Mouse (Mus musculus) lung, postnatal 0 days (tissue): ENCODE measurements at regions not wholly inside any gene's neighbourhood (a gene's known extent, or its start where the extent isn't known, plus 50 kb on each side); places are given as distances from the start of the nearest gene placed in this dataset.

Experiments
- ATAC-seq: fragments of 200-750 bp; cut with Nextera tagmentation; 2 replicates; pipeline ENCODE4 v1.8.0; 2017; ENCODE audit warnings: moderate library complexity
- DNase-seq: peaks from one replicate; pipeline ENCODE4 v3.0.0-alpha.2; 2016; ENCODE audit warnings: low spot score
- H3K27ac ChIP-seq: fragments of 300-500 bp; sonication (generic); 2 replicates; pipeline ENCODE4 v1.5.1; 2014; ENCODE audit warnings: antibody characterized with exemption, mild to moderate bottlenecking, low read length, mixed read lengths
- H3K27me3 ChIP-seq: fragments of 300-500 bp; sonication (generic); replicated peaks from 2 replicates; pipeline ENCODE4 v1.6.1; 2014; ENCODE audit warnings: low read length, mixed read lengths; ENCODE audit not compliant: insufficient read depth
- H3K36me3 ChIP-seq: fragments of 300-500 bp; sonication (generic); 2 replicates; pipeline ENCODE4 v1.6.1; 2014; ENCODE audit warnings: low read length, mixed read lengths; ENCODE audit not compliant: insufficient read depth
- H3K4me1 ChIP-seq: fragments of 300-500 bp; sonication (generic); 2 replicates; pipeline ENCODE4 v1.6.1; 2014; ENCODE audit warnings: antibody characterized with exemption, low read depth, low read length, mixed read lengths; ENCODE audit not compliant: insufficient read depth
- H3K4me2 ChIP-seq: fragments of 300-500 bp; sonication (generic); replicated peaks from 2 replicates; pipeline ENCODE4 v1.6.1; 2014; ENCODE audit warnings: low read depth, mild to moderate bottlenecking, low read length, moderate library complexity, mixed read lengths
- H3K4me3 ChIP-seq: fragments of 300-500 bp; sonication (generic); 2 replicates; pipeline ENCODE4 v1.5.1; 2014; ENCODE audit warnings: low read depth, low read length
- H3K9ac ChIP-seq: fragments of 300-500 bp; sonication (generic); replicated peaks from 2 replicates; pipeline ENCODE4 v1.6.1; 2014; ENCODE audit warnings: low read depth, mild to moderate bottlenecking
- H3K9me3 ChIP-seq: fragments of 300-500 bp; sonication (generic); 2 replicates; pipeline ENCODE4 v1.6.1; 2016; ENCODE audit warnings: low read length, mixed read lengths
- CTCF ChIP-seq: IDR thresholded peaks from 2 replicates; pipeline ENCODE4 v1.5.1; 2016; ENCODE audit warnings: antibody characterized with exemption, mild to moderate bottlenecking
- EP300 ChIP-seq: IDR thresholded peaks from 2 replicates; pipeline ENCODE4 v1.6.1; 2016; ENCODE audit warnings: antibody characterized with exemption, mild to moderate bottlenecking, control low read depth
- WGBS: fragments of 180-500 bp; shearing (Covaris S2); extraction: QIAGEN DNeasy Blood & Tissue Kit; methylation state at CpG from one replicate; pipeline ENCODE4 v1.1.7; 2014; 5-methylcytosine and 5-hydroxymethylcytosine counted together

- WGBS = 84% methylated on average over 4 of the region's 4 CpGs
- no peak overlapping the region for H3K4me3 ChIP-seq
- no peak for ATAC-seq
- no peak overlapping the region for H3K9ac ChIP-seq
- no peaks in the 10 kb centered on the region for H3K9me3 ChIP-seq
- H3K4me1 ChIP-seq = no peaks in the 10 kb centered on the region
- no peak overlapping the region for H3K27ac ChIP-seq
- TF ChIP-seq CTCF = no peak
- TF ChIP-seq EP300 = no peak
- no peaks in the 10 kb centered on the region for H3K27me3 ChIP-seq
- DNase-seq = no peak
- no peak overlapping the region for H3K4me2 ChIP-seq
- H3K36me3 ChIP-seq = no peaks in the 10 kb centered on the region
Measured at GRCm38 (mm10) chr12:106566361-106566760, 556.3 kb downstream of the Vrk1 start.

GRCm38 (mm10) chr12:106567116-106567515, 557.1 kb downstream of the Vrk1 start:
- Histone ChIP-seq H3K4me3 (no peak overlapping the region), H3K9ac (no peak overlapping the region), H3K27ac (no peak overlapping the region), H3K36me3 (no peaks in the 10 kb centered on the region), H3K9me3 (no peaks in the 10 kb centered on the region), H3K4me1 (no peaks in the 10 kb centered on the region), H3K4me2 (no peak overlapping the region), H3K27me3 (no peaks in the 10 kb centered on the region)
- no peak for DNase-seq
- no peak for ATAC-seq
- TF ChIP-seq CTCF (no peak), EP300 (no peak)
- WGBS = 68% methylated on average over 5 of the region's 5 CpGs

DNA sequence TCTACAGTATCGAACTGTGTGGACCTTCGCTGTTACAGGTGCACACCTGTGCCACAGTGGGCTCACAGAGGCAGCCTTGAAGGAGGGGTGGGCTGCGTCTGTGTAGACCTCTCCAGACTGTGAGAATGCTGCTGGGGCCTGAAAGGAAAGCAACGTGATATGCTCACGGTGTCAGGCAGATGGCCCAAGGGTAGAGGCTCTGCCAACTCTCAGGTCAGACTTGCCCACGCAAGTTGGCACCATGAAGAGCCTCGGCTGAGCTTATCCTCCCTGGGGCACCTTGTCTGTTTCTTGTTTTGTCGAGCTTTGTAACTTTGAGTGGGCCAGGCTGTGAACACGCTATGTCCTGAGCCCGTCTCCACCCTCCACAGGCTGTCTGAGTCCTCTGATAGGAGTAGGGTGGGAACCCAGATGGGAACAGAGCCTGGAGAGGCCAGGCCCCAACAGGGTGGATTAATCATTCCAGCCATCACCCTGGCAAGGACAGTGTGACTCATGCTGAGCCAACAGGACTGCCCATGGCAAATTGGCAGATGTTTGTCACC, 558.6 kb downstream of the Vrk1 start:
- Histone ChIP-seq H3K27ac (no peak overlapping the region), H3K9me3 (no peaks in the 10 kb centered on the region), H3K27me3 (no peaks in the 10 kb centered on the region), H3K4me1 (no peaks in the 10 kb centered on the region), H3K9ac (no peak overlapping the region), H3K36me3 (no peaks in the 10 kb centered on the region), H3K4me3 (no peak overlapping the region), H3K4me2 (no peak overlapping the region)
- no peak for TF ChIP-seq EP300
- no peak for TF ChIP-seq CTCF
- DNase-seq = no peak
- 86% methylated on average over 10 of the region's 10 CpGs for WGBS
- ATAC-seq = no peak

DNA sequence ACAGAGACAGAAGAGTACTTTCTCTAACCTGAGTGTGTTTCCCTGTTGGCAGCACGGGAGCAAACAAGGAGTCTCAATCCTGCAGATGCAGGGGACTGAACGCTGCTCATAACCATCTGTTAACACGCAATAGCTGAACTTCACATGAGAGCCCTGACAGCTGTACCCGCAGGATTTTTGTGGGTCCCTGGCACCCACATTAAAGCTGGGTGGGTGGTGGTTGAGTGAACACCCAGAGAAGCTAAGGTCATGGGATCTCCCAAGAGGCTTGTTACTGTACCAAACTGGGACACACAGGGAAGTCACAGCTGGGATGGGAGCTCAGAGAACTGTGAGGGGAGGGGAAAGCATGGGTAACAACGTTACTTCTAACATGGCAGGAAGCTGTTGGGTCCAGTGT, 562.9 kb downstream of the Vrk1 start:
- TF ChIP-seq EP300 (no peak), CTCF (no peak)
- Histone ChIP-seq H3K27me3 (no peaks in the 10 kb centered on the region), H3K36me3 (no peaks in the 10 kb centered on the region), H3K4me2 (no peak overlapping the region), H3K9ac (no peak overlapping the region), H3K27ac (no peak overlapping the region), H3K4me1 (no peaks in the 10 kb centered on the region), H3K9me3 (no peaks in the 10 kb centered on the region), H3K4me3 (no peak overlapping the region)
- ATAC-seq (no peak), DNase-seq (no peak)
- WGBS = 76% methylated on average over 5 of the region's 5 CpGs

DNA sequence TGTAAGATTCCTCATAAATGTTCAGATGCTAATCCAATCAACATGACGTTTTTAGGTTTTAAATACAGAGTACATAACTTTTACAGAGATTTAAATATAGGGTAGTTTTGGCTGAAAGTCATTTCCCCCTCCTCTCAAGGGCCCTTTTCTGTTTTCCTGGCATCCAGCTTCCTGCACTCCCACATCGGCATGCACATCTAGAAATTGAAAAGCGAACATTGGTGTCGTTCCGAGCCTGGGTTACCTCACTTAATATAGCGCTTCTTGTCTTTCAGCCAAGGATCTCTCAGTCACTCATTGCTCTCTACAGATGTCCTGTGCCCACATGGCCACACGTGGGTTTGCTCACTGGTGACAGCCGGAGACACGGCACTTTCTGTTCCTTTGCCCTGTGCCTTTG, 572.7 kb downstream of the Vrk1 start:
- no peak overlapping the region for H3K4me3 ChIP-seq
- no peak overlapping the region for H3K9ac ChIP-seq
- H3K4me2 ChIP-seq = no peak overlapping the region
- no peaks in the 10 kb centered on the region for H3K9me3 ChIP-seq
- H3K4me1 ChIP-seq = no peaks in the 10 kb centered on the region
- no peaks in the 10 kb centered on the region for H3K36me3 ChIP-seq
- DNase-seq = no peak
- no peaks in the 10 kb centered on the region for H3K27me3 ChIP-seq
- TF ChIP-seq CTCF (no peak), EP300 (no peak)
- ATAC-seq = no peak
- 31% methylated on average over 9 of the region's 9 CpGs for WGBS
- no peak overlapping the region for H3K27ac ChIP-seq

DNA sequence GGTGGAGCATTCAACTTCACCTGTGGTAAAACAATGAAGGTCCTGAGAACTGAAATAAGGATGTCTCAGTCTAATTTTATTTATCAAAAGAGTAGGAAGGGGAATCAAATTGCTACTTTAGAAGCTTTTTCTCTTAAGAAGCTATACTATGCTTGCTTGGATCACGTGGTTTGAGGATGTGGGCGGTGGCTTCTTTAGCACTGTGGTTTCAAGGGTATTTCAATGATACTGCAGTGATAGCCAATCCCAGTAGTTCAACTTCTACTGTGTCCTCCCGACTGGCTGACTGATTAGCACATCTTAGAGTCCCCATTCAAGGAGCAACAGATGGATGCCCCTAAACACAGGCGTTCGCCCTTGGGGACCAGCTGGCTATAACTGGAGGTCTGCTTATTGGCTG, 575.6 kb downstream of the Vrk1 start:
- Histone ChIP-seq H3K27ac (no peak overlapping the region), H3K9me3 (no peaks in the 10 kb centered on the region), H3K36me3 (no peaks in the 10 kb centered on the region), H3K4me2 (no peak overlapping the region), H3K9ac (no peak overlapping the region), H3K4me3 (no peak overlapping the region), H3K27me3 (no peaks in the 10 kb centered on the region), H3K4me1 (no peaks in the 10 kb centered on the region)
- DNase-seq (no peak), ATAC-seq (no peak)
- 77% methylated on average over 5 of the region's 5 CpGs for WGBS
- TF ChIP-seq EP300 (no peak), CTCF (no peak)

DNA sequence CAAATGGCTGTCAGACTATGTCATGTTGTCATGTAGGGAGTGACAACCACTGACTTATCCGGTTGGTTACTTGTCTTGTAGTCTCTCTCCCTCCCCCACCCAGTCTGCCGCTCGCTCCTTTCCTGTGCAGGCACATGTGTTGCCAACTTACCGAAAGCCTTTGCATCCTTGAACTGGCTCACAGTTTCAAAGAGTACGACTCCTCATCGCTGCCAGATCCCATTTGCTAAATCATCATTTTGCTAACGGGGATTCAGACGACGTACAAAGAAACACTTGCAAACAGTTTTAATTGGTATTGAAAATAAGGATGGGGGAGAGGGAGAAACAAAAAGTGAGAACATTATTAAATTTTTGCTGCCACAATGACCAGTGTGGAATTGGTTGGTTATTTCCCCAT, 582.7 kb downstream of the Vrk1 start:
- H3K9me3 ChIP-seq = no peaks in the 10 kb centered on the region
- no peaks in the 10 kb centered on the region for H3K4me1 ChIP-seq
- ATAC-seq (no peak), DNase-seq (no peak)
- H3K27ac ChIP-seq = no peak overlapping the region
- no peaks in the 10 kb centered on the region for H3K36me3 ChIP-seq
- H3K27me3 ChIP-seq = no peaks in the 10 kb centered on the region
- WGBS = 86% methylated on average over 9 of the region's 9 CpGs
- no peak overlapping the region for H3K4me2 ChIP-seq
- no peak overlapping the region for H3K9ac ChIP-seq
- no peak for TF ChIP-seq CTCF
- H3K4me3 ChIP-seq = no peak overlapping the region
